Mouse (Mus musculus) erythroblast, embryonic 14.5 days (primary cell): Measurements from ENCODE around the gene Gipr. TPM values are rescaled to one million over a fixed set of nuclear protein-coding genes. Genes with fewer than 3 reads are reported as not detected.

Source experiments
- H3K27me3 ChIP-seq: 2 replicates; pipeline ENCODE4 v1.6.1; 2012; ENCODE audit warnings: inconsistent platforms; ENCODE audit not compliant: control insufficient read depth
- H3K36me3 ChIP-seq: 2 replicates; pipeline ENCODE4 v1.6.1; 2012; ENCODE audit warnings: mild to moderate bottlenecking, inconsistent platforms; ENCODE audit not compliant: control insufficient read depth
- H3K4me1 ChIP-seq: 2 replicates; pipeline ENCODE4 v1.6.1; 2012; ENCODE audit warnings: inconsistent platforms; ENCODE audit not compliant: control insufficient read depth
- H3K4me3 ChIP-seq: replicated peaks from 2 replicates; pipeline ENCODE3; 2012; ENCODE audit warnings: moderate library complexity, mild to moderate bottlenecking, inconsistent platforms
- H3K9me3 ChIP-seq: 2 replicates; pipeline ENCODE4 v1.6.1; 2012; ENCODE audit warnings: low read length, inconsistent platforms, mixed read lengths; ENCODE audit not compliant: control insufficient read depth
- GATA1 ChIP-seq: IDR thresholded peaks from 2 replicates; pipeline ENCODE4 v1.6.1; 2012; ENCODE audit warnings: low read length, inconsistent platforms, mixed read lengths
- TAL1 ChIP-seq: IDR thresholded peaks from 3 replicates; pipeline ENCODE4 v1.6.1; 2012; ENCODE audit warnings: low read length, inconsistent platforms, mixed read lengths
- polyA plus RNA-seq: library from polyadenylated mRNA; stranded (reverse); fragments of >175 nt; gene quantifications from 2 replicates; pipeline ENCODE4 v1.2.3, GENCODE M21; 2012

Gene Gipr
- polyA plus RNA-seq, 1 experiment = not detected

GRCm38 (mm10) chr7:19147497-19148045, 18.4 kb downstream of the Gipr start:
- Histone ChIP-seq H3K4me3 (peak overlapping the region; percentile 81), H3K36me3 (peaks cover 21% of the 10 kb centered on the region), H3K9me3 (no peaks in the 10 kb centered on the region), H3K27me3 (peaks cover 13% of the 10 kb centered on the region), H3K4me1 (peaks cover 50% of the 10 kb centered on the region)
- no peak for TF ChIP-seq GATA1
- TF ChIP-seq TAL1 = no peak

- Histone ChIP-seq H3K4me3 (no peak overlapping the region), H3K27me3 (peaks cover 13% of the 10 kb centered on the region), H3K4me1 (peaks cover 47% of the 10 kb centered on the region), H3K36me3 (peaks cover 13% of the 10 kb centered on the region), H3K9me3 (no peaks in the 10 kb centered on the region)
- TF ChIP-seq TAL1 = no peak
- no peak for TF ChIP-seq GATA1
Observed at GRCm38 (mm10) chr7:19146793-19147192, 19.1 kb downstream of the Gipr start.

GRCm38 (mm10) chr7:19137380-19137779, 28.5 kb downstream of the Gipr start:
- Histone ChIP-seq H3K9me3 (peaks cover 13% of the 10 kb centered on the region), H3K27me3 (no peaks in the 10 kb centered on the region), H3K36me3 (peaks cover 70% of the 10 kb centered on the region), H3K4me3 (no peak overlapping the region), H3K4me1 (0 out of 2 replicates have a peak, but pooled peaks cover 2% of the 10 kb centered on the region)
- TF ChIP-seq GATA1 (no peak), TAL1 (no peak)

- peaks cover 5% of the 10 kb centered on the region for H3K4me1 ChIP-seq
- H3K4me3 ChIP-seq = no peak overlapping the region
- H3K9me3 ChIP-seq = peaks cover 13% of the 10 kb centered on the region
- H3K27me3 ChIP-seq = no peaks in the 10 kb centered on the region
- peaks cover 70% of the 10 kb centered on the region for H3K36me3 ChIP-seq
- TF ChIP-seq GATA1 = no peak
- TF ChIP-seq TAL1 = no peak
Observed at GRCm38 (mm10) chr7:19136673-19137334, 29.1 kb downstream of the Gipr start.

- Histone ChIP-seq H3K4me1 (peaks cover 11% of the 10 kb centered on the region), H3K4me3 (no peak overlapping the region), H3K9me3 (peaks cover 13% of the 10 kb centered on the region), H3K36me3 (peaks cover 69% of the 10 kb centered on the region), H3K27me3 (no peaks in the 10 kb centered on the region)
- no peak for TF ChIP-seq TAL1
- TF ChIP-seq GATA1 = no peak
Observed at GRCm38 (mm10) chr7:19136168-19136567, 29.8 kb downstream of the Gipr start.

GRCm38 (mm10) chr7:19131324-19131848, 34.5 kb downstream of the Gipr start:
- H3K27me3 ChIP-seq = no peaks in the 10 kb centered on the region
- H3K4me1 ChIP-seq = peaks cover 15% of the 10 kb centered on the region
- peaks cover 5% of the 10 kb centered on the region for H3K9me3 ChIP-seq
- H3K4me3 ChIP-seq = peak overlapping the region; percentile 61
- no peak for TF ChIP-seq TAL1
- no peak for TF ChIP-seq GATA1
- peaks cover 50% of the 10 kb centered on the region for H3K36me3 ChIP-seq

- Histone ChIP-seq H3K36me3 (peaks cover 49% of the 10 kb centered on the region), H3K4me1 (peaks cover 15% of the 10 kb centered on the region), H3K27me3 (no peaks in the 10 kb centered on the region), H3K4me3 (no peak overlapping the region), H3K9me3 (no peaks in the 10 kb centered on the region)
- TF ChIP-seq GATA1 = no peak
- no peak for TF ChIP-seq TAL1
Observed at GRCm38 (mm10) chr7:19130657-19131056, 35.3 kb downstream of the Gipr start.

- Histone ChIP-seq H3K27me3 (no peaks in the 10 kb centered on the region), H3K9me3 (no peaks in the 10 kb centered on the region), H3K4me3 (no peak overlapping the region), H3K4me1 (peaks cover 15% of the 10 kb centered on the region), H3K36me3 (peaks cover 42% of the 10 kb centered on the region)
- TF ChIP-seq TAL1 = no peak
- TF ChIP-seq GATA1 = no peak
Observed at GRCm38 (mm10) chr7:19129396-19129795, 36.5 kb downstream of the Gipr start.

GRCm38 (mm10) chr7:19127744-19128143, 38.2 kb downstream of the Gipr start:
- no peak for TF ChIP-seq GATA1
- peaks cover 37% of the 10 kb centered on the region for H3K36me3 ChIP-seq

More at GRCm38 (mm10) chr7:19127744-19128143, 38.2 kb downstream of the Gipr start:
- H3K4me3 ChIP-seq = no peak overlapping the region
- no peaks in the 10 kb centered on the region for H3K9me3 ChIP-seq
- H3K4me1 ChIP-seq = peaks cover 15% of the 10 kb centered on the region
- H3K27me3 ChIP-seq = no peaks in the 10 kb centered on the region
